Mouse (Mus musculus) B cell, adult (primary cell): ENCODE data around the gene Kif3b. TPM values are rescaled to one million over a fixed set of nuclear protein-coding genes. Genes with fewer than 3 reads are reported as not detected.

Experiments used
- total RNA-seq: library from RNA; stranded (reverse); gene quantifications from 4 replicates; pipeline ENCODE4 v1.2.4, GENCODE M21; 2023; ENCODE audit not compliant: inconsistent age

Kif3b gene
- 17.7 to 19.7 TPM (median 18.5 TPM) in 4 replicates for total RNA-seq

DNA sequence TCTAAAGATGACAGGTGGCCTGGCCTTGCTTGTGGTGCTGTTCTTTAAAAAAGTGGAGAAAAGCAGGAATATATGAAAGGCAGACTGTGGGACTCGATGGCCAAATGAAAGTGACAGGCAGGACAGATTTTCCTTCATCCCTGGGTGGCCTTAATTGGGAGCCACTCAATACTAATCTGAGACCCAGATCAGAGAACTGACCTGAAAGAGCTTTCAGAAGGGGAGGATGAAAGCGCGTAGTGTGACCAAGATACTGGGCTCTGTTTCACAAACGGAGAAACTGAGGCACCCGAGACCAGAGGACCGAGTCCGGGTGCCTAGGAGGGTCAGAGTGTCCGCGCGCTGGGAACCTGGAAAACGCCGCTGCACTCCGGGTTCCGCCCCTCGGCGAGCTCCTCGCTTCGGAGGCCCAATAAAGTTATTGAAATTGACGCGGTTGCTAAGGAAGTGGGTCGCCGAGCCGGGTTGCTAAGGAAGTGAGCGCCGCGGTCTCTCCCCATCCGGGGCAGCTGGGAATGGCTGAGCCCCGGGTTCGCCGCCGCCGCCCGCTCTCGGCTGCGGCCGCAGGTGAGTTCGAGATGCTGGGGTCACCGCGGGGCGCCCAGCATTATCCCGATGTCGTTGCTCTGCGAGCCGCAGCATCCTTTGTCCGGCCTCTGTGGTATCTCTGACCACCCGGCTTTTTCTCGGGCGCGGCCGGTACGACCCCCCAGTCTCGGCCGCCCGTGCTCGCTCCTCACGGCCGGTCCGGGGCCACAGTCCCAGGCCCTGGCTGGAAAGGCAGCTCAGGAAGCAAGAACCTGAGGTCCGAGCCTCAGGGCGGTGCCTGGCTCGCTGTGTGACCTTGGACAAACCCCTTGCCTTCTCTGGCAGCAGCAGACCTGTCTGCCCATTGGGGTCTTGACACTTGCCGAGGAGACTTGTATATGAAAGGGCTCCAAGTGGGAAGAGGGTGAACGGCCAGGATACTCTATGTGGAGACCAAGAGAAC, at the start of gene Kif3b:
Gene Kif3b (plus strand): TSS at position 476 of the 991 bp plus-strand sequence.

DNA sequence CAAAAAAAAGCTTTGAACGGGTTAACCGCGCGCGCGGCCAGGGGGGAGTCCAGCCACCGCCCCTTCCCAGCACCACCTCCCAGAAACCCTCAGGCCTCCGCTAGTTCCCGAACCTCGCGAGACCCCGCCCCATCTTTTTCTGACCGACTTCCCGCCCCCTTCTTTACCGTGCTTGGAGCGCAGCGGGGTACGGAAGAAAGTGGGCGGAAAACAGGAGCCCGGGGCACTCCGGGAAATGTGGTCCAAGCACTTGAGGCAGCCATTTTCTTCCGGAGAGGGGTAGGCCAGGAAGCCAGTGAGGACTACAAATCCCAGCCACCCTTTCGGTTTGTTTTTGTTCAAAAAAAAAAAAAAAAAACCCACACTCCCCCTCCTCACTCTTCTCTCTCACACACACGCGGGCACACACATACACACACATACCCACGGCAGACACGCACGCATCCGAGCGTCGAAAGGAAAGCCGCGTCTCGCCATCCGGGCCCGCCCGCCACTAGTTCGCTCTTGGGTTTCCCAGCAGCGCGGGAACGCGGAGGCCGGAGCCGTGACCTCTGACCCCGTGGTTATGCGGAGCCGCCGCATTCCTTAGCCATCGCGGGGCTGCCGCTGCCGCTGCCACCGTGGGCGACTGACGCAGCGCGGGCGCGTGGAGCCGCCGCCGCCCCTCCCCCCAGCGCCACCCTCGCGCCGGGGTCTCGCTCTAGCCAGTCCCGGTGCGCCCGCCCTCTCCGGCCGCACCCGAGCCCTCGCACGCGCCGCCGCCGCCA, 54.4 kb downstream of the Kif3b start, which contains the start of gene Asxl1:
Gene Asxl1 (plus strand): TSS at position 376 of the 767 bp plus-strand sequence.

Other genes starting within 250 kb of the Kif3b start
- gene Ccm2l, start 225.5 kb upstream of the Kif3b start, total RNA-seq = not detected in 4 replicates
- gene Hck, start 182.9 kb upstream of the Kif3b start, total RNA-seq = 141 to 170 TPM (median 156 TPM) in 4 replicates
- 70.9 to 97.2 TPM (median 87.3 TPM) in 4 replicates for gene Tm9sf4, start 130.1 kb upstream of the Kif3b start, total RNA-seq
- 13.3 to 18.0 TPM (median 16.4 TPM) in 4 replicates for gene Tspyl3, start 66.0 kb upstream of the Kif3b start, total RNA-seq
- gene Plagl2, start 50.0 kb upstream of the Kif3b start, total RNA-seq = 20.1 to 27.6 TPM (median 24.9 TPM) in 4 replicates
- 29.9 to 32.4 TPM (median 31.7 TPM) in 4 replicates for gene Pofut1, start 49.9 kb upstream of the Kif3b start, total RNA-seq
- gene Asxl1, start 54.4 kb downstream of the Kif3b start, total RNA-seq = 47.1 to 51.7 TPM (median 50.3 TPM) in 4 replicates
- not detected in 4 replicates for gene 4930404H24Rik, start 201.4 kb downstream of the Kif3b start, total RNA-seq
- gene Nol4l, start 238.6 kb downstream of the Kif3b start, total RNA-seq = 0.27 to 1.0 TPM (median 0.52 TPM) in 4 replicates